Mouse (Mus musculus): ENCODE results near the gene Gm31371. TPM values are rescaled to one million over a fixed set of nuclear protein-coding genes. Genes with fewer than 3 reads are reported as not detected.

The Gm31371 gene
- polyA plus RNA-seq (2017; shearing (Covaris generic)) = not detected

GRCm38 (mm10) chr8:19903092-19903491 lies at the start of gene Gm31371:
Gene Gm31371 (plus strand): TSS chr8:19903392.

Other genes with a start within 250 kb of the Gm31371 start
- gene 4930467E23Rik, start 173.8 kb upstream of the Gm31371 start, polyA plus RNA-seq (2017; shearing (Covaris generic)) = not detected

Measured in naive thymus-derived CD4-positive, alpha-beta T cell, adult 5 months (primary cell).